Mouse (Mus musculus) left cerebral cortex, adult 2 months (tissue): Measurements from ENCODE around the gene Cenpn. TPM values are rescaled to one million over a fixed set of nuclear protein-coding genes. Genes with fewer than 3 reads are reported as not detected.

ENCODE experiments used
- DNase-seq, 2 experiments: peaks; one replicate each; pipeline ENCODE4 v3.0.0; 2021 to 2022; ENCODE audit warnings: low spot score in 2 of 2, mixed read lengths in 1 of 2; ENCODE audit errors: extremely low spot score in 1 of 2
- H3K27ac ChIP-seq: fragments of 200-600 bp; 2 replicates; pipeline ENCODE4 v1.8.1; 2022
- H3K4me3 ChIP-seq: fragments of 200-600 bp; 2 replicates; pipeline ENCODE4 v1.8.1; 2022
- CTCF ChIP-seq: fragments of 200-600 bp; IDR thresholded peaks from 2 replicates; pipeline ENCODE4 v1.8.1; 2022; ENCODE audit warnings: antibody characterized with exemption, mild to moderate bottlenecking, moderate library complexity
- intact Hi-C: fragments of 180-260 bp; cut with DNase I; formaldehyde crosslinking; loops from one replicate; pipeline ENCODE4 v1.15.1; 2025
- total RNA-seq, 2 experiments: library from RNA; stranded (reverse); gene quantifications; 2 replicates each; pipeline ENCODE4 v1.2.3; 2021

The Cenpn gene
- total RNA-seq, 2 experiments from 2014 or later: 0.97 to 2.0 TPM

GRCm38 (mm10) chr8:116975066-116975465, 53.5 kb downstream of the Cenpn start:
- intact Hi-C loops: no loop called here
- DNase-seq: no peak
- no peak for TF ChIP-seq CTCF
- Histone ChIP-seq H3K4me3 (no peak overlapping the region), H3K27ac (no peak overlapping the region)

- DNase-seq: no peak
- Histone ChIP-seq H3K27ac (no peak overlapping the region), H3K4me3 (no peak overlapping the region)
- intact Hi-C loops: no loop called here
- TF ChIP-seq CTCF: no peak
These were observed 54.1 kb downstream of the Cenpn start for GRCm38 (mm10) chr8:116975606-116976005.

GRCm38 (mm10) chr8:116978052-116978451, 56.5 kb downstream of the Cenpn start:
- Histone ChIP-seq H3K4me3 (peak overlapping the region; percentile 76), H3K27ac (no peak overlapping the region)
- intact Hi-C loops: no loop called here
- DNase-seq: no peak
- TF ChIP-seq CTCF: no peak

- peak; percentile 11 for TF ChIP-seq CTCF
- peak; percentile 96 to 98 for DNase-seq
- peak within 1 kb of the TSS; percentile 76 for H3K4me3 ChIP-seq
- intact Hi-C loops: loop anchor here (1.0 kb wide), 2 partner anchors 35 to 57 kb away; partner anchors contain the start of genes Atmin, Cenpn and Cmc2
- H3K27ac ChIP-seq: peak within 1 kb of the TSS; percentile 73
These were observed 57.2 kb downstream of the Cenpn start, which contains the start of gene 1700030J22Rik for GRCm38 (mm10) chr8:116978631-116979256. 1700030J22Rik (minus strand) TSS chr8:116978959.

GRCm38 (mm10) chr8:116980117-116980516, 58.6 kb downstream of the Cenpn start:
- Histone ChIP-seq H3K27ac (no peak overlapping the region), H3K4me3 (no peak overlapping the region)
- intact Hi-C loops: no loop called here
- peak; percentile 43 to 49 for DNase-seq
- peak; percentile 82 for TF ChIP-seq CTCF

GRCm38 (mm10) chr8:116989842-116990241, 68.3 kb downstream of the Cenpn start:
- no peak for DNase-seq
- TF ChIP-seq CTCF: peak; percentile 24
- intact Hi-C loops: loop anchor here (10.0 kb wide), 1 partner anchor 485 kb away; no protein-coding TSS in a partner anchor

More at GRCm38 (mm10) chr8:116989842-116990241, 68.3 kb downstream of the Cenpn start:
- Histone ChIP-seq H3K27ac (no peak overlapping the region), H3K4me3 (no peak overlapping the region)

Other genes with a start within 250 kb of the Cenpn start
- gene Cdyl2, start 188.7 kb upstream of the Cenpn start, total RNA-seq: 10 to 100 TPM; 22.4 to 24.1 TPM
- 10 to 100 TPM; 19.2 to 20.8 TPM for gene Cmc2, start 275 bp upstream of the Cenpn start, total RNA-seq
- gene Atmin, start 21.7 kb downstream of the Cenpn start, total RNA-seq: 10 to 100 TPM; 73.9 to 76.0 TPM
- gene 1700030J22Rik, start 57.2 kb downstream of the Cenpn start, total RNA-seq: 10 to 100 TPM; 11.5 to 14.3 TPM
- gene Gcsh, start 71.8 kb downstream of the Cenpn start, total RNA-seq: 10 to 100 TPM; 34.4 to 36.3 TPM
- gene Pkd1l2, start 160.7 kb downstream of the Cenpn start, total RNA-seq: under 1 TPM; 0.18 to 0.23 TPM
- not detected for gene Bco1, start 174.1 kb downstream of the Cenpn start, total RNA-seq
- gene Gan, start 236.4 kb downstream of the Cenpn start, total RNA-seq: 10 to 100 TPM; 18.4 to 19.4 TPM